Mouse (Mus musculus): ENCODE data around the gene Kdm2a. TPM values are rescaled to one million over a fixed set of nuclear protein-coding genes. Genes with fewer than 3 reads are reported as not detected.

The Kdm2a gene
- polyA plus RNA-seq, 1 experiment: 90.4 TPM

GRCm38 (mm10) chr19:4302936-4303639 lies 95.0 kb downstream of the Kdm2a start:
- H3K4me3 ChIP-seq (ENCODE audit: insufficient read depth, low read length): no peak overlapping the region
- TF ChIP-seq CTCF (IDR thresholded peaks at IDR 0.05; ENCODE audit: borderline replicate concordance, insufficient read depth, low read length): no peak
- TF ChIP-seq POLR2A (IDR thresholded peaks at IDR 0.05; ENCODE audit: low read depth, low read length): no peak
- H3K4me1 ChIP-seq (ENCODE audit: control insufficient read depth, insufficient read depth, low read length): peaks cover 17% of the 10 kb centered on the region
- H3K27ac ChIP-seq (ENCODE audit: insufficient read depth, low read length): no peak overlapping the region

GRCm38 (mm10) chr19:4301735-4302651 lies 96.1 kb downstream of the Kdm2a start:
- no peak overlapping the region for H3K4me3 ChIP-seq (ENCODE audit: insufficient read depth, low read length)

GRCm38 (mm10) chr19:4300852-4301734 lies 97.0 kb downstream of the Kdm2a start:
- Histone ChIP-seq H3K4me1 (ENCODE audit: control insufficient read depth, insufficient read depth, low read length) (peaks cover 17% of the 10 kb centered on the region), H3K27ac (ENCODE audit: insufficient read depth, low read length) (no peak overlapping the region), H3K4me3 (ENCODE audit: insufficient read depth, low read length) (no peak overlapping the region)
- TF ChIP-seq CTCF (IDR thresholded peaks at IDR 0.05; ENCODE audit: borderline replicate concordance, insufficient read depth, low read length) (no peak), POLR2A (IDR thresholded peaks at IDR 0.05; ENCODE audit: low read depth, low read length) (no peak)

More at GRCm38 (mm10) chr19:4301735-4302651, 96.1 kb downstream of the Kdm2a start:
- Histone ChIP-seq H3K4me1 (ENCODE audit: control insufficient read depth, insufficient read depth, low read length) (peaks cover 17% of the 10 kb centered on the region), H3K27ac (ENCODE audit: insufficient read depth, low read length) (no peak overlapping the region)
- no peak for TF ChIP-seq CTCF (IDR thresholded peaks at IDR 0.05; ENCODE audit: borderline replicate concordance, insufficient read depth, low read length)
- no peak for TF ChIP-seq POLR2A (IDR thresholded peaks at IDR 0.05; ENCODE audit: low read depth, low read length)

DNA sequence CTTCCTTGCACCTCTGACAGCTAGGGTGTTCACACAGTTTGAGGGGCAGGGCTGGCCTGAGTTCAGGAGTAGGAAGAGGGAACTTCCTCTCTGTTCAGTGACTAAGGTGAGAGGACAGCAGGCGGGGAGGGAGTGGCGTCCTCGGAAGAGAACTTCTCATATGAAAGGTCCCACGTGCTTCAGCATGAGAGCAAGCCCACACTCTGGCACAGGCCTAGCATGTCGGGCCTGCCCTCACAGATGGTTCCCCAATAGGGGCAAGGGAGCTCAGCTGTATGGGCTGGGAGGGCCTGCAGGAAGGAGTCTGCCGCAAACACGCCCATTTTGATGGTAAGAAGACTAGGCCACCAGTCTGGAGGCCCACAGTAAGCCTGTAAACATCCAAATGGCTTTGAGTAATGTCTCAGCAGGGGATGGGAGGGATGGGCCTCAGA lies 97.8 kb downstream of the Kdm2a start:
- no peak for TF ChIP-seq CTCF (IDR thresholded peaks at IDR 0.05; ENCODE audit: borderline replicate concordance, insufficient read depth, low read length)
- TF ChIP-seq POLR2A (IDR thresholded peaks at IDR 0.05; ENCODE audit: low read depth, low read length): no peak
- H3K4me3 ChIP-seq (ENCODE audit: insufficient read depth, low read length): no peak overlapping the region
- peaks cover 17% of the 10 kb centered on the region for H3K4me1 ChIP-seq (ENCODE audit: control insufficient read depth, insufficient read depth, low read length)
- no peak overlapping the region for H3K27ac ChIP-seq (ENCODE audit: insufficient read depth, low read length)

- H3K27ac ChIP-seq (ENCODE audit: insufficient read depth, low read length): no peak overlapping the region
- TF ChIP-seq POLR2A (IDR thresholded peaks at IDR 0.05; ENCODE audit: low read depth, low read length) (no peak), CTCF (IDR thresholded peaks at IDR 0.05; ENCODE audit: borderline replicate concordance, insufficient read depth, low read length) (no peak)
- no peak overlapping the region for H3K4me3 ChIP-seq (ENCODE audit: insufficient read depth, low read length)
- peaks cover 15% of the 10 kb centered on the region for H3K4me1 ChIP-seq (ENCODE audit: control insufficient read depth, insufficient read depth, low read length)
Observed at GRCm38 (mm10) chr19:4299574-4300270, 98.4 kb downstream of the Kdm2a start.

DNA sequence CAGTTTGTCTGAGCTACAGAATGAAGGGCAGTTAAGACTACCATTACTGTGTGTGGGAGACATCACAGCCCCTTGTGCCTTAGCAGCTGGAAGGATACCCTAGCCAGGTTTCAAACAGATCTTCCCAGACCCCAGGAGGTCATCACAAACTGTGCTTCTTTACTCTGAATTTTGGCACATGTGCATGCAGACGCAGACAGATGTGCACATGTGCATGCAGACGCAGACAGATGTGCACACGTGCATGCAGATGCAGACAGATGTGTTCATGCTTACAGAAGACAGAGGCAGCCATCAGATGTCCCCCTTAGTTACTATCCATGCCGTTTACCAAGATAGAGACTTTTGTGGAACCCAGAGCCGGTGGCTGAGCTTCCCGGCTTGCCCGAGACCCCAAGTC lies 99.0 kb downstream of the Kdm2a start:
- Histone ChIP-seq H3K4me3 (ENCODE audit: insufficient read depth, low read length) (no peak overlapping the region), H3K4me1 (ENCODE audit: control insufficient read depth, insufficient read depth, low read length) (peaks cover 14% of the 10 kb centered on the region), H3K27ac (ENCODE audit: insufficient read depth, low read length) (no peak overlapping the region)
- no peak for TF ChIP-seq CTCF (IDR thresholded peaks at IDR 0.05; ENCODE audit: borderline replicate concordance, insufficient read depth, low read length)
- no peak for TF ChIP-seq POLR2A (IDR thresholded peaks at IDR 0.05; ENCODE audit: low read depth, low read length)

- Histone ChIP-seq H3K27ac (ENCODE audit: insufficient read depth, low read length) (no peak overlapping the region), H3K4me3 (ENCODE audit: insufficient read depth, low read length) (no peak overlapping the region), H3K4me1 (ENCODE audit: control insufficient read depth, insufficient read depth, low read length) (peaks cover 14% of the 10 kb centered on the region)
- TF ChIP-seq POLR2A (IDR thresholded peaks at IDR 0.05; ENCODE audit: low read depth, low read length) (no peak), CTCF (IDR thresholded peaks at IDR 0.05; ENCODE audit: borderline replicate concordance, insufficient read depth, low read length) (no peak)
Observed at GRCm38 (mm10) chr19:4298322-4299121, 99.6 kb downstream of the Kdm2a start.

DNA sequence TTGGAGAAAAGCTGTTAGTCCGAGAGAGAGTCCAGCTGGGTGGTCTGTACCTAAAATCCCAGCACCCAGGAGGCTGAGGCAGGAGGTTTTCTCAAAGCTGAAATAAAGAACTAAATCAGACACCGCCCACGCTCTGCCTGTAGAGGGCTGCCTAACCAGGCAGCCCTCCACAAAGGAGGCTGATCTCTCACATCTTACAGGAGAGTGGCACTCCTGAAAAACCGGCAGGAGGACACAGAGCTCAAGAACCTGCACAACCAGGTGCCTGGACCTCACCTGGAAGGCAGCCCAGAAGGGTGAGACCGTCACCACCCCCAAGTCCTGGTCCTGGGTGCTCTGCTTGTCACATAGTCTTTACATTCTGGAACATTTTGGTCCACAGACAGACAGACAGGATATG lies 100.2 kb downstream of the Kdm2a start:
- no peak overlapping the region for H3K4me3 ChIP-seq (ENCODE audit: insufficient read depth, low read length)
- H3K4me1 ChIP-seq (ENCODE audit: control insufficient read depth, insufficient read depth, low read length): peaks cover 9% of the 10 kb centered on the region
- TF ChIP-seq CTCF (IDR thresholded peaks at IDR 0.05; ENCODE audit: borderline replicate concordance, insufficient read depth, low read length) (no peak), POLR2A (IDR thresholded peaks at IDR 0.05; ENCODE audit: low read depth, low read length) (no peak)
- no peak overlapping the region for H3K27ac ChIP-seq (ENCODE audit: insufficient read depth, low read length)

Data from embryonic fibroblast, embryonic 13.5 days (primary cell).